Mouse (Mus musculus) liver, embryonic 13.5 days (tissue): ENCODE data around the gene Pde4d. TPM values are rescaled to one million over a fixed set of nuclear protein-coding genes. Genes with fewer than 3 reads are reported as not detected.

ENCODE experiments used
- ATAC-seq: fragments of 200-750 bp; cut with Nextera tagmentation; 2 replicates; pipeline ENCODE4 v1.8.0; 2017; ENCODE audit warnings: low read depth, mild to moderate bottlenecking, moderate number of reproducible peaks, moderate library complexity
- DNase-seq: peaks from one replicate; pipeline ENCODE4 v3.0.0; 2022
- H3K27ac ChIP-seq: fragments of 300-500 bp; sonication (generic); 2 replicates; pipeline ENCODE4 v1.5.1; 2015; ENCODE audit warnings: moderate library complexity, mild to moderate bottlenecking, inconsistent platforms
- H3K27me3 ChIP-seq: fragments of 300-500 bp; sonication (generic); 2 replicates; pipeline ENCODE4 v1.6.1; 2015; ENCODE audit warnings: mild to moderate bottlenecking, inconsistent platforms
- H3K36me3 ChIP-seq: fragments of 300-500 bp; sonication (generic); 2 replicates; pipeline ENCODE4 v1.6.1; 2015; ENCODE audit warnings: mild to moderate bottlenecking, inconsistent platforms
- H3K4me1 ChIP-seq: fragments of 300-500 bp; sonication (generic); replicated peaks from 2 replicates; pipeline ENCODE4 v1.6.1; 2015; ENCODE audit warnings: inconsistent platforms
- H3K4me2 ChIP-seq: fragments of 300-500 bp; sonication (generic); 2 replicates; pipeline ENCODE4 v1.6.1; 2015; ENCODE audit warnings: inconsistent platforms, mild to moderate bottlenecking, moderate library complexity
- H3K4me3 ChIP-seq: fragments of 300-500 bp; sonication (generic); replicated peaks from 2 replicates; pipeline ENCODE4 v1.5.1; 2015; ENCODE audit warnings: mild to moderate bottlenecking, inconsistent platforms
- H3K9ac ChIP-seq: fragments of 300-500 bp; sonication (generic); 2 replicates; pipeline ENCODE4 v1.6.1; 2015; ENCODE audit warnings: mild to moderate bottlenecking, inconsistent platforms
- H3K9me3 ChIP-seq: fragments of 300-500 bp; sonication (generic); replicated peaks from 2 replicates; pipeline ENCODE4 v1.6.1; 2016; ENCODE audit warnings: inconsistent platforms
- WGBS: fragments of 180-500 bp; shearing (Covaris S2); methylation state at CpG from one replicate; pipeline ENCODE4 v1.1.7; 2015; ENCODE audit not compliant: insufficient replicate concordance; 5-methylcytosine and 5-hydroxymethylcytosine counted together
- polyA plus RNA-seq: library from polyadenylated mRNA; unstranded; fragments of >200 nt; fragmentation: Nextera tagmentation; extraction: Ambion mirVana; gene quantifications from 2 replicates; pipeline ENCODE4 v1.2.1, GENCODE M21; 2015

Pde4d gene
- polyA plus RNA-seq, 1 experiment from 2014 or later = 11.8 TPM

DNA sequence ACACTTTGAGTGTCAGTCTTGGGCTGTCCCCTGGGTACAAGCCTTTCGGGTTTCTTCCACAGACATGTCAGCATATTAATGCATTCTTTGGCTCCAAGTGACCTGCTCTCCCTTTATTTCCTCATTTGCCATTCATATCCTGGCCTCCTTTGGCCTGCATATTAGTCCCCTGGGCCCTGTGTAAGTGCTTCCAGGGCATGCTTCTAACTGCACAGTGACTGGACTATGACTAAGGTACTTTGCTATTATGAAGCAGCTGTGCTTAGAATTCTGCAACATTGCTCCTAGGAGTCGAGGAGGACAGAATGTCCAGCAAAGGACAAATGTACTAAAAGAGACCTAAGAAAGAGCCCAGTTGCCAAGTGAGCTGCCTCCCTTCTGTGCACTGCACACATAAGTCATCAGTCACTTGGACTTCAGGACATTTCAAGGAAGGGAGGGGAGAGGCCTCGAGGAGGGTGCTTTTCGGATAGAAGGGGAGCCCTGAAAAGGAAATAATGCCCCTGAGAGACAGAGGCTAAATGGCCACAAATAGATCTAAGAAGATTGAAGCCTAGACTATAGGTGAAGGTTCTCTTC lies 616.9 kb downstream of the Pde4d start:
- Histone ChIP-seq H3K9me3 (no peaks in the 10 kb centered on the region), H3K4me1 (no peaks in the 10 kb centered on the region), H3K27ac (no peak overlapping the region), H3K36me3 (no peaks in the 10 kb centered on the region), H3K4me2 (no peak overlapping the region), H3K4me3 (no peak overlapping the region), H3K9ac (no peak overlapping the region), H3K27me3 (no peaks in the 10 kb centered on the region)
- DNase-seq (no peak), ATAC-seq (no peak)
- 50% methylated on average over 4 of the region's 4 CpGs for WGBS

DNA sequence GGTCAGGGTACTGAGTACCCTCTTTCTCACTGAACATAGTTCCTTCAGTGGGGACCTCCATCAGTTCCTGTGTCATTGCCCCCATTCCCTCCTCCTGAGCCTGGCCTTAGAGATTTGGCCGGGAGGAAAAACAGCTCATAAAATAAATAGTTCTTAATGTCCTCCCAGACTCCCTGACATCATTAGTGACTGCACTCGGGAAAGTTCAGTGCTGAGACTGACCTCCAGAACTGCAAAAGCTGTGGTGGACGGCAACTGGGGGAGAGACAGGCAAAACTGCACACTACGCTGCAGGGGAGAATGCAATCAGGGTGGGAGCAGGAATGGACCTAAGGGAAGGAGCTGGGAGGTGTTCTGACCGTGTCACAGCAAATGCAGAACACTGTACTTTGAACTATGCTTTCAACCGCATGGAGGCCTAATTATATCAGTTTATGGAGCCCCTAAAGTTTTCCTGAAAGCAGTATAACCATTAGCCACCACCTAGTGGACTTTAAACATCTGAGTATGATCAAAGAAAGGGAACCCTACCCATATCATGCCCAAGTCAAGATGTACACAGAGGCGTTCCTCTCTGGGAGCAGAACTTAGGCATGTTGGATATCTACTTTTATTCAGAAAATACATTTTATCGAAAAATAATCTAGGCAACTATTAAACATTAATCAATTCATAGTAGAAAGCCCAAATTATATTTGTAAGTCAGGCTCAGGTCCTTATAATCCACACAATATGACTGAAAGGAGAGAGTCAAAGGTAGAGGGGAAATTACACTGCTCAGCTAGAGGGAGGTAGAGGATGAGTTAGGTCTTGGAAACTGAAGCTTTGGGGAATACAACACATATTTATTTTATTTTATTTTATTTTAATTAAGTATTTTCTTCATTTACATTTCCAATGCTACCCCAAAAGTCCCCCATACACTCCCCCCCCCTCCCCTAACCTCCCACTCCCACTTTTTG lies 618.8 kb downstream of the Pde4d start:
- no peak for ATAC-seq
- H3K9ac ChIP-seq = no peak overlapping the region
- H3K27me3 ChIP-seq = no peaks in the 10 kb centered on the region
- H3K4me3 ChIP-seq = no peak overlapping the region
- DNase-seq = no peak
- no peak overlapping the region for H3K4me2 ChIP-seq
- no peaks in the 10 kb centered on the region for H3K36me3 ChIP-seq
- H3K27ac ChIP-seq = no peak overlapping the region
- WGBS = 50% methylated on average over 8 of the region's 8 CpGs
- no peaks in the 10 kb centered on the region for H3K9me3 ChIP-seq
- H3K4me1 ChIP-seq = no peaks in the 10 kb centered on the region

DNA sequence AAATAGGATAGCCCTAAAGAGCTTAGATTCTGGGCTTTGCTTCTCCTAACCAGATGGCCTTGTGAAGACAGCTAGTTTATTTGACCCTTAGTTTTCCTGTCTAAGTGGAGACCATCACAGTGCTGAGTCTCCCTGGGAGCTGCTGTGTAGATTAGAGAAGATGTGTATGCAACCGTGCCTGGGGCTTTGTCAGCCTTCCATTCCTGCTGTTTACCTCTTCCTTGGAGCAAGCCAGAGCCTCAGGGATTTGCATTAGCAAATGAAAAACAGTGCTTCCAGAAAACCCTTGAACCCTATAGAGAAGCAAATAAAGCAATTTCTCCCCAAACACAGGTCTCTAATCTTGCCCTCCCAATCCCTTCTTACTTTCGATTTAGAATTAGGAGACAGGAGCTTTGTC lies 623.6 kb downstream of the Pde4d start:
- no peak overlapping the region for H3K4me3 ChIP-seq
- 30% methylated on average over 2 of the region's 2 CpGs for WGBS

DNA sequence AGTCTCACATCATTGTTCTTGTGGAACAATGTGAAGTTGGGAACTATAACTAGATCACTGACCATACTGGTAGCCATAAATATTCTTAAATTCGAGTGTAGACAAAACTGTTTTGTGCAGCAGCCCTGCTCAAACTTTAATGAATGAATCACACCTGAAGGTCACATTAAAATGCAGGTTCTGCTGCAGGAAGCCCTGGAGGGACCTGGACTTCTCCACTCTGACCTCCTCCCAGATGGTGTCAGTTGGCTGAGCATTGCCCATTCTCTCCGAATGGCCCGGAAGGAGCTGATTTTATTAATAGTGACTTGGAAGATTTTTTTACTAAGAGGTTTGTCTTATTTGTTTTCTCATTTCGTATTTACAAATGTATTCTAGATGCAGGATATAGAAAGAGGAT lies 624.3 kb downstream of the Pde4d start:
- DNase-seq = no peak
- Histone ChIP-seq H3K4me3 (no peak overlapping the region), H3K36me3 (no peaks in the 10 kb centered on the region), H3K4me1 (no peaks in the 10 kb centered on the region), H3K4me2 (no peak overlapping the region), H3K9ac (no peak overlapping the region), H3K27ac (no peak overlapping the region), H3K9me3 (no peaks in the 10 kb centered on the region), H3K27me3 (no peaks in the 10 kb centered on the region)
- WGBS = 44% methylated on average over 4 of the region's 4 CpGs
- no peak for ATAC-seq

More for the DNA sequence above, 623.6 kb downstream of the Pde4d start:
- ATAC-seq = no peak
- no peak overlapping the region for H3K4me2 ChIP-seq
- no peak for DNase-seq
- no peaks in the 10 kb centered on the region for H3K4me1 ChIP-seq
- H3K27me3 ChIP-seq = no peaks in the 10 kb centered on the region
- no peaks in the 10 kb centered on the region for H3K36me3 ChIP-seq
- no peaks in the 10 kb centered on the region for H3K9me3 ChIP-seq
- no peak overlapping the region for H3K9ac ChIP-seq
- no peak overlapping the region for H3K27ac ChIP-seq

DNA sequence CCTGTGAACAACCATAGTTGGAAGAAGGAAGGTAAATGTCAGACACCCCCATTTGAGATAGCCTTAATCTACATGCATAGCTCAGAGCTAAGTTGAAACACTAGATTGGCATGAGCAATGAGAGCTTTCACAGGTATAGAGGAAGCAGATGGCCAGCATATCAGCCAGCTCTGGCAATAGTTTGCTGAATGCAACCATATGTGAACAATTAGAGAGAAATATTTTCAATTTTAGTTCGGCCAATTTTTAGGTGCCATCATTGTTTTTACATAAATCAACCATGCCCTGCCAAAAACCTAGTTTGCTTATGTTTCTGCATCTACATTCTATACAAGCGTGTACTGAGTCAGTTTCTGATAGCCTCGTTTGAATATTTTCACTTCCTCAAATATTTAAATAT lies 642.9 kb downstream of the Pde4d start:
- no peak overlapping the region for H3K9ac ChIP-seq
- no peaks in the 10 kb centered on the region for H3K4me1 ChIP-seq
- 55% methylated on average over 3 of the region's 3 CpGs for WGBS
- DNase-seq (no peak), ATAC-seq (no peak)
- no peaks in the 10 kb centered on the region for H3K27me3 ChIP-seq
- no peak overlapping the region for H3K27ac ChIP-seq
- H3K36me3 ChIP-seq = no peaks in the 10 kb centered on the region
- H3K9me3 ChIP-seq = no peaks in the 10 kb centered on the region
- H3K4me3 ChIP-seq = no peak overlapping the region
- no peak overlapping the region for H3K4me2 ChIP-seq

DNA sequence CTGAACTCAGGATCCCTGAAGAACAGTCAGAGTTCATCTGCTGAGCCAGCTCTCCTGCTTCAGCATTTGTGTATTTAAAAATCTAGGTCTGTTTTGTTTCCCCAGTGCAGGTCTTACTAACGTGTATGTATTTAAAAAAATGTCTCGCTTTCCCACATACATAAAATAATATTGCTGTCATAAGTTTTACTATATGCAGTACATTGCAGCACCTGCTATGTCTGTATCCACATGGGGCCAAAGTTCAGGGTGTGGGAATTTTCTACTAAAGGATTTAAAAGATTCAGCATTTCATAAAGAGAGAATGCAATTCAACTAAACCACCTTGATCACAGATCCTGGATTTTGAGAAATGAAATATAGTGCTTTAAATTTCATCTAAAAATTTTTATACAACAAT lies 646.9 kb downstream of the Pde4d start:
- ATAC-seq = no peak

DNA sequence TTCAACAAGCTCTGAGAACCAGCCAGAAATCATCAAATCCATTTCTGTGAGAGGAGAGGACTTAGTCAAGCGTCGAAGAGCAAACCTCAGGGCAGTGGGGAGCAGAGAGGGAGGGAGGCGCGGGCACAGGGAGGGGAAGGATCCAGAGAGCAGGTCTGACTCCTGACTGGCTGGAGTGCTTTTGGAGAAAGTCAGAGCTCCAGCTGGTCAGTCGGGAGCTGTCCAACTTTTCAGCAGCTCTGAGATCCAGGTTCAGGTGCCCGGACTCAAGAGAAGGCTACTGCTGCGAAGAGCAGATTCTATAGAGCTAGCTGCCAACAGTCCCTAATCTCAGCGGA lies 666.2 kb downstream of the Pde4d start:
- Histone ChIP-seq H3K27me3 (peaks cover 39% of the 10 kb centered on the region), H3K4me3 (peak overlapping the region; percentile 40; the same call in 1 of the 2 replicates), H3K36me3 (no peaks in the 10 kb centered on the region), H3K9me3 (no peaks in the 10 kb centered on the region), H3K9ac (no peak overlapping the region), H3K27ac (no peak overlapping the region), H3K4me1 (no peaks in the 10 kb centered on the region), H3K4me2 (peak overlapping the region; percentile 60)
- ATAC-seq = no peak
- DNase-seq = no peak
- WGBS = 1% methylated on average over 8 of the region's 8 CpGs

More for the DNA sequence above, 646.9 kb downstream of the Pde4d start:
- Histone ChIP-seq H3K4me3 (no peak overlapping the region), H3K9ac (no peak overlapping the region), H3K9me3 (no peaks in the 10 kb centered on the region), H3K27me3 (no peaks in the 10 kb centered on the region), H3K36me3 (no peaks in the 10 kb centered on the region), H3K4me2 (no peak overlapping the region), H3K4me1 (no peaks in the 10 kb centered on the region), H3K27ac (no peak overlapping the region)
- 47% methylated on average over 2 of the region's 2 CpGs for WGBS
- no peak for DNase-seq

DNA sequence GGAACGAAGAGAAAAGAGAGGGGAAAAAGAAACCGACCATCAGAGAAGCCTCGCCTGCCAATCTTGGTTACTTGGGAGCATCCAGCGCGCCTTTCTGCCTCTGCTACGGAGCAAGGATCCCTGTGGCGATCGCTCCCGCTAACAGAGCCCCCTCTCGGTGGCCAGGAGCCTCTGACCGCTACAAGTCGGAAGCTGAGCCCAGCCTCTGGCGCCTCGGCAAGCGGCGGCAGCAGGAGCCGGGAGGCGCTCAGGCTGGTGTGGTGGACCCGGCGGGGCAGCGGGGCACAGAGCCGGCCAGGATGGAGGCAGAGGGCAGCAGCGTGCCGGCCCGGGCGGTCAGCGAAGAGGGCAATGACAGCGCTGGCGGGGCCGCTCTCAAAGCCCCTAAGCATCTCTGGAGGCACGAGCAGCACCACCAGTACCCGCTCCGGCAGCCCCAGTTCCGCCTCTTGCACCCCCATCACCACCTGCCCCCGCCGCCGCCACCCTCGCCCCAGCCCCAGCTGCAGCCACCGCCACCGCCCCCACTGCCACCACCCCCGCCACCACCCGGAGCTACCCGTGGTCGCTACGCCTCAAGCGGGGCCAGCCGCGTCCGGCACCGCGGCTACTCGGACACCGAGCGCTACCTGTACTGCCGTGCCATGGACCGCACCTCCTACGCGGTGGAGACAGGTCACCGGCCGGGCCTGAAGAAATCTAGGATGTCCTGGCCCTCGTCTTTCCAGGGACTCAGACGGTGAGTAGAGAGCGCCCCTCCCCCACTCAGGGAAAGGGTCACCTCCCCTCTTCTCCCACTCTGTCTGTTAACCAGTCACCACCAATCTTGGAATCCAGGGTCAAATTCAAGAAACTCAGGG lies 666.8 kb downstream of the Pde4d start:
- Histone ChIP-seq H3K4me1 (no peaks in the 10 kb centered on the region), H3K4me2 (peak overlapping the region; percentile 60), H3K9me3 (no peaks in the 10 kb centered on the region), H3K27ac (no peak overlapping the region), H3K36me3 (no peaks in the 10 kb centered on the region), H3K4me3 (peak overlapping the region; percentile 40), H3K9ac (no peak overlapping the region), H3K27me3 (peaks cover 39% of the 10 kb centered on the region)
- WGBS = under 1% methylated on average over 63 of the region's 63 CpGs
- no peak for ATAC-seq
- DNase-seq = no peak

DNA sequence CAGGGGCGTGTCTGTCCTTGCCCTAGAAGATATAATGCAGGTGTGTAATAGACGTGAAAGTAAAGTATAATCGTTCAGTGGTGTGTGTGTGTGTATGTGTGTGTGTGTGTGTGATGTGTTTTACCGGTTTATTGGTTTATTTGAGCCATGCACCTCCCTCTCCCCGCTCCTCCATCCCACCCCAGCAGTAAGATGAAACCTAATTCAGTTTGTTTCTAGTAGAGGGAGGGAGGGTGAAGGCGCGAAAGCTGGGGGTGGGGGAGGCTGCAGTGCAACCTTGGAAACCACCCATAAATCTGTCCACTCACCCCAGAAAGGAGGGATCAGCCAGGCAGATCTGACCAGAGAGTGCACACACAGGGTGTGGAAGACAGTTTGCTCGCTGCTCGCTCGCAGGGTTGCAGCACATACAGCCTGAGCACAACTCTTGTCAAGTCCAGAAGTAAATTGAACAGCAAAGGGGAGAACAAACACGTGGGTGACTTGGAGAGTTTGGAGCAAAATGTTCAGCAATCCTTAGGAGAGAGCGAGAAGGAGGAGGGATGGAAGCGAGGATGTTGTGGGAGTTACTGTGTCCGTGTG lies 667.6 kb downstream of the Pde4d start:
- H3K9ac ChIP-seq = no peak overlapping the region
- 17% methylated on average over 14 of the region's 14 CpGs for WGBS
- H3K36me3 ChIP-seq = no peaks in the 10 kb centered on the region
- H3K4me2 ChIP-seq = no peak overlapping the region
- no peaks in the 10 kb centered on the region for H3K9me3 ChIP-seq
- H3K27ac ChIP-seq = no peak overlapping the region
- ATAC-seq (no peak), DNase-seq (no peak)
- no peaks in the 10 kb centered on the region for H3K4me1 ChIP-seq
- no peak overlapping the region for H3K4me3 ChIP-seq
- peaks cover 39% of the 10 kb centered on the region for H3K27me3 ChIP-seq

DNA sequence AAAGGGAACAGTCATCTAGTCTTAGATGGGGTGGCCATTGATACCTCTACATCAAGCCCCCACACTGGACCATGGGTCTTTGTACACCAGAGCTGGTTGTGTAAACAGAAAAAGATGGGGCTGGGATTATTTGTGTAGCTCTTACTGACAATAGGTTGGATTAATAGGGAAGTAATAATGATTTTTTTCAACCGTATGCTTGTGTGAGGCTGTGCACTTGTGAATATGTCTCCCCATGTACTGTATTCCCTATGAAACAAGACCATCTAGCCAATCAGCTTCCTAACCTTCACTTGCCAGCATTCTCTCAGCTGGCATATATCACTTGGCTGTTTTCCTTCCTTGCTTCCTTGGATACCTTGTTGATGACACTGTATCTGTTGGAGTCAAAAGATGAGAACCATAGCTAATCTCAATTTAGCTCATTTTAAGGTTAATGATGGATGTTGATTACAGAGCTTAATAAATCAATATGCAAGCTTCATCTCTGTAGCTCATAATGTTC lies 668.6 kb downstream of the Pde4d start:
- no peak for ATAC-seq
- WGBS = 58% methylated on average over 1 of the region's 1 CpGs
- no peak overlapping the region for H3K4me3 ChIP-seq

DNA sequence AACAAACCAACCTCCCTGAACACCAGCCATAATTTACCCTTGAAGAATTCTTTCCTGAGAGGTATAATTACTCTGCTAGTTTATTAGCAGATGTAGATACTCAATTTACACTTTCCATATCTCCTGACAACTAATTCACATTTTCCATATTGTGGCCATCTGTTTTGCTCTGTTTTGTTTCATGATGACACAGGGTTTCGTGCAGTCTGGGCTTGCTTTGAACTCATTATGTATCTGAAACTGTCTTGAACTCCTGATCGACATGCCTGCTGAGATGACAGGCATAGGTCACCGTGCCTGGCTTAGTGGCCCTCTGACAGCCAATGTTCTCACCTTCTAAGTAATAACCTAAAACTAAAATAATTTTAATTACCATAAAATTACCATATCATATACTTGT lies 672.1 kb downstream of the Pde4d start:
- Histone ChIP-seq H3K9ac (no peak overlapping the region), H3K9me3 (no peaks in the 10 kb centered on the region), H3K4me3 (no peak overlapping the region), H3K4me1 (no peaks in the 10 kb centered on the region), H3K27me3 (peaks cover 17% of the 10 kb centered on the region), H3K27ac (no peak overlapping the region), H3K36me3 (no peaks in the 10 kb centered on the region), H3K4me2 (no peak overlapping the region)
- 53% methylated on average over 3 of the region's 3 CpGs for WGBS
- ATAC-seq = no peak
- no peak for DNase-seq

More for the DNA sequence above, 668.6 kb downstream of the Pde4d start:
- Histone ChIP-seq H3K27ac (no peak overlapping the region), H3K36me3 (no peaks in the 10 kb centered on the region), H3K27me3 (peaks cover 39% of the 10 kb centered on the region), H3K9me3 (no peaks in the 10 kb centered on the region), H3K9ac (no peak overlapping the region), H3K4me2 (no peak overlapping the region), H3K4me1 (no peaks in the 10 kb centered on the region)
- DNase-seq = no peak
